Mouse (Mus musculus) adipocyte (in vitro differentiated cells): ENCODE data around the gene Sco1.
"Not testable (repeated sequence)": the region's sequence is repeated elsewhere in the genome, so short reads cannot be mapped to it uniquely, and the experiment has no call there.

Experiments
- DNase-seq: peaks from one replicate; pipeline ENCODE4 v3.0.0-alpha.2; 2016; ENCODE audit warnings: low spot score

Gene Sco1

DNA sequence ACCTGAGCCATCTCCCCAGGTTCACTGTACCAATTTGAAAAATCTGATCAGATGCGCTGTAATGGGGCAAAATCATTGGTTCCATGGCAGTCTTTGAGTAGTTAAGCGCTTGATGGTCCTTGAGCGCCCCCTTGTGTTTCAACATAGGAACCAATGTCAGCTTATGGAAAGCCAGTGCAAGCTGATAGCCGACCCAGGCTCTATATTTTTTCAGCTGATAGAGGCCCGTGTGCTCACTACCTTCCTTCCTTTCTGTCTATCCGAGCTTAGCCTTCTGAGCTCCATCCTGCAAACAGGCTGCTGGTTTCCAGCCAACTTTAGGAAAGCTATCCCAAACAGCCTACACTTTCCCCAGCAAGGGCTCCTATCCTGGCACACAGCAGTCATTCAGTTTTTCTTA lies 33.0 kb downstream of the Sco1 start:
- DNase-seq: peak; percentile 89

DNA sequence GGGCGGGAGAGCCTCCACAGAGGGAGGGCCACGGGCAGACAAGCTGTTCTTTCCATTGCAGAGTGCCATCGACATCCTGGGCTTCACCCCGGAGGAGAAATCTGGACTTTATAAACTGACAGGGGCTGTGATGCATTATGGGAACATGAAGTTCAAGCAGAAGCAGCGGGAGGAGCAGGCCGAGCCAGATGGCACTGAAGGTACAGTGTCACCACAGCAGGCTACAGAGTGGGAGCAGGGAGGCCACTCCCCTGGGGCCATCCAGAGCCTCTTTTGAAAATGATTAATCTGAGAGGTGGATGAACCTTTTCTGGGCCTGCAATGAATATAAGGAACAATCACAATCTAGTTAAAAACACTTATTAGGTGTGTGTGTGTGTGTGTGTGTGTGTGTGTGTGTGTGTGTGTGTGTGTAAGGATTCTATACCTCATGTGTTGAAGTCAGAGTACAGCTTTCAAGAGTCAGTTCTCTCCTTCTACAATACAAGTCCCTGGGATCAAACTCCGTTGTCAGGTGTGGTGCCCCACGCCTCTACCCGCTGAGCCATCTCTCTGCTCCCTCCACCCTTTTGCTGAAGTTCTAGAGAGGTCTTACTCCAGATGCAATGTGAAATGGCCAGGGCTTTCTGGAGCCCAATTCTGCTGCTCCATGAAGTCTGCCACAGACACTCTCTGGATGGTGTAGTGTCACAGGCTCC lies 34.1 kb downstream of the Sco1 start:
- no peak for DNase-seq

GRCm38 (mm10) chr11:67087225-67087624 lies 34.8 kb downstream of the Sco1 start:
- no peak for DNase-seq

DNA sequence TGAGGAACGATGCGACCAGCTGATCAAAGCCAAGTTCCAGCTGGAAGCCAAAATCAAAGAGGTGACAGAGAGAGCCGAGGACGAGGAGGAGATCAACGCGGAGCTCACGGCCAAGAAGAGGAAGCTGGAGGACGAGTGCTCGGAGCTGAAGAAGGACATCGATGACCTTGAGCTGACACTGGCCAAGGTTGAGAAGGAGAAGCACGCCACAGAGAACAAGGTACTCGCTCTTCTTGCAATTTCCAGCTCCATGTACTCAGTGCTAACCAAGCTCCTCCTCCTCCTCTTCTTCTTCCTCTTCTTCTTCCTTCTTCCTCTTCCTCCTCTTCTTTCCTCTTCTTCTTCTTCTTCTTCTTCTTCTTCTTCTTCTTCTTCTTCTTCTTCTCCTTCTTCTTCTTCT lies 39.9 kb downstream of the Sco1 start:
- not testable (repeated sequence) for DNase-seq

GRCm38 (mm10) chr11:67093201-67093600 lies 40.7 kb downstream of the Sco1 start:
- no peak for DNase-seq

DNA sequence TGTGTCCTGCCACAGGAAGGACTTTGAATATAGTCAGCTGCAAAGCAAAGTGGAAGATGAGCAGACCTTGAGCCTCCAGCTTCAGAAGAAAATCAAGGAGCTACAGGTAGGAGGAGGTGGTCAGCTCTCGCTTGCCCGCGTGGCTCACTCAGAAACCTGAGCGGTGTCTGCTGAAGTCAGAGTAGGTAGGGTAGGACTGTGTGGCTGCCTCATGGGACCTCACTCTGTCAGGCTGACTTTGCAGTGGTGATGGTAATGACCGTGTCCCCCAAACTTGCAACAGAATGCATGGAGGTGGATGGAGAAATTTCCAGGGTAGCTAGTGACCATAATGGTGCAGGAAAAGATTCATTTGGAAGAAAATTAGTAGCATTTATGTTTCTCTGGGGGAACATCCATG lies 41.2 kb downstream of the Sco1 start:
- no peak for DNase-seq

DNA sequence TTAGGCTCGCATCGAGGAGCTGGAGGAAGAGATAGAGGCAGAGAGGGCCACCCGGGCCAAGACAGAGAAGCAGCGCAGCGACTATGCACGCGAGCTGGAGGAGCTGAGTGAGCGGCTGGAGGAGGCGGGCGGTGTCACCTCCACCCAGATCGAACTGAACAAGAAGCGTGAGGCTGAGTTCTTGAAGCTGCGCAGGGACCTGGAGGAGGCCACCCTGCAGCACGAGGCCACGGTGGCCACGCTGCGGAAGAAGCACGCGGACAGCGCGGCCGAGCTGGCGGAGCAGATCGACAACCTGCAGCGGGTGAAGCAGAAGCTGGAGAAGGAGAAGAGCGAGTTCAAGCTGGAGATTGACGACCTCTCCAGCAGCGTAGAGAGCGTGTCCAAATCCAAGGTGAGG lies 42.0 kb downstream of the Sco1 start:
- DNase-seq: no peak

DNA sequence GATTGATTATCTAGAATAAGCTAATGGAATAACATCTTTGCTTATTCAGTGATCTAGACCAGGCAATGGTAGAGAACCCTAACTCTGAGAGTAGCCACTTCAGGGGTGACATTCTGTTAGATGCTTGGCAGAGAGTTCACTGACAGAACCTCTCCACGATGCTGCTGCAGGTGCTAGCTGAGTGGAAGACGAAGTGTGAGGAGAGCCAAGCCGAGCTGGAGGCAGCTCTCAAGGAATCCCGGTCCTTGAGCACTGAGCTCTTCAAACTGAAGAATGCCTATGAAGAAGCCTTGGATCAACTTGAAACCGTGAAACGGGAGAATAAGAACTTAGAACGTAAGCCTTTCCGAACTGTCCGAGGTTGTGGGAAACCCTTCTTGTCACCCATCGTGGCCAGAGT lies 45.2 kb downstream of the Sco1 start:
- DNase-seq: no peak

DNA sequence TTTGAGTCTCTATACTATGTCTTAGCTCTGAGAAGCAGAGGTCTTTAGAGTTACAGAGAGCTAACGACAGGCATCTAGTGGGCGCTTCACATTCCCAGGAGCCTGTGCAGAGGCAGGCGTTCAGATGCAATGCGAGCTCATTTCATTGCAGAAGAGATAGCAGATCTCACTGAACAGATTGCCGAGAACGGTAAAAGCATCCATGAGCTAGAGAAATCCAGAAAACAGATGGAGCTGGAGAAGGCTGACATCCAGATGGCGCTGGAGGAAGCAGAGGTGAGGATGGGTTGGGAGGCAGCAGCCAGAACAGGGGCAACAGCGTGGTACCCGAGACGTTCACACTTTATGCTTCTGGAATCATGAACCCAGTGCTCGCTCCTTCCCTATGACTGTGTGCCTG lies 46.0 kb downstream of the Sco1 start:
- DNase-seq: no peak

- DNase-seq: no peak
These were observed 46.8 kb downstream of the Sco1 start for GRCm38 (mm10) chr11:67099241-67099640.

DNA sequence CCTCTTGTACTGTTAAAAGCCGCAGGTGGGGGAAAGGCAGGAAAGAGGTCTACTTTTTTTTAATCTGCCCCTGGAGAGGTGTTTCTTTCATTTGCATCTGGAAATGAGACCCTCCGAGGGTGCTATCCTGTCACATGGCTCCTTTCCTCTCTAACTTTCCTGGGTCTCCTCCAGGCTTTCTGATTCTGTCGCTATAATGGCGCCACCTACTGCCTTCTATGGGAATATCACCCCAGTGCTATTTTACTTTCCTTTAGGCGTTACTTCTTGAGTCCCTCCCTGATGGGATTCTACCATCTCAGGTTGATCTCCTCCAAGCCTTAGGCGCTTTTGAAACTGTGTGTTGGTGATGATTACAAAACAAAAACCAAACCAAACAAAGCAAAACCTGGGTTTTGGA lies 47.7 kb downstream of the Sco1 start:
- peak; percentile 21 for DNase-seq

- peak; percentile 31 for DNase-seq
These were observed 49.2 kb downstream of the Sco1 start for GRCm38 (mm10) chr11:67101713-67102112.

DNA sequence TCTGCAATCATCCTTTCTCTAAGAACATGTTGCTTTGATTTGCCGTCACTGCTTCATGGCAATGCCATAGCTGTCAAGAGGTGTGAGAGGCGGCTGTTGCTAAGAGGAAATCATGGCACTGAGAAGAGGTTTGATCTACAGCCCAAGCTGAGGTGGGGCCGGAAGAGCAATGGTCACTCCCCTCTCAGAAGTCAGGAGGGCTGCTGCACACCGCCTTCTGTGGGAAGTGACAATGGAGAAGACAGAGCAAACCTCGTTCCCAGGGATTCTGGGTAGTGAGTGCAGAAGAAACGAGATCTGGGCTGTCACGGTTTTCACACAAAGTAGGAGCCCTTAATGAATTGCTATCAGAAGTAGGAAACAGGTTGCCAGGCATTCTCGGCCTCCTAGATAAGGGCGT lies 50.8 kb downstream of the Sco1 start:
- DNase-seq: no peak

DNA sequence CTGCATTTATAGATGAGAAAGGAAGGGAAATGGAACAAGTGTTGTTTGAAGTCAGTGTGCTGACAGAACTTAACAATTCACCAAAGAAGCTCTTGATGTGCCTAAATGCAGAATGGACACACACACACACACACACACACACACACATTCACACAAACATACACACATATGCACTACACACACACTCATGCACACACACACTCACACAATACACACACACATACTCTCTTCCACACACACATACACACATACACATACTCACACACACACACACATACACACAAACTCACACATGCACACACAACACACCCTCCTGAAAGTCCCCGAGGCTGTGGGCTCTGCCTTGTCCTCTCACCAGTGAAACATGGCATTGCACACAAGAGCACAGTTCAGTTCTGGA lies 51.8 kb downstream of the Sco1 start:
- no peak for DNase-seq

- no peak for DNase-seq
These were observed 52.2 kb downstream of the Sco1 start for GRCm38 (mm10) chr11:67104714-67105113.

GRCm38 (mm10) chr11:67105689-67106088 lies 53.2 kb downstream of the Sco1 start:
- DNase-seq: no peak

DNA sequence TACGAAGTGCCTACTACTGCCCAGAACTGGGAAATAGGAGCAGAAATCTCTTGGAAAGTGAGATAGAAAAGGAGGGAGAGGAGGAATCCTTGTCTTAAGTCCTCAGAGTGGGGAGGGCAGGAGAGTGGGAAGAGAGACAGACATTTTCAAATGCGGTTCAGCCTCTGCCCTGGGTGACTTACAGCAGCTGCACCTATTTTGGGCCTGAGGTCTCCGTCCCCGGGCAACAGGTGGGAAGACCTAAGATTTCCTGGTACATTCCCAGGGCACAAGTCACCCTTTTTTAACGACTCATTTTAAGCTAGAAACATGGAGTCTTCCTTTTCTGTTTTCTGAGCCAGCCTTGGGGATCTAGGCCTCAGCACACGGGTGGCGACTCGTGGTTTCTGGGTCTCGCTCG lies 54.5 kb downstream of the Sco1 start:
- DNase-seq: no peak

DNA sequence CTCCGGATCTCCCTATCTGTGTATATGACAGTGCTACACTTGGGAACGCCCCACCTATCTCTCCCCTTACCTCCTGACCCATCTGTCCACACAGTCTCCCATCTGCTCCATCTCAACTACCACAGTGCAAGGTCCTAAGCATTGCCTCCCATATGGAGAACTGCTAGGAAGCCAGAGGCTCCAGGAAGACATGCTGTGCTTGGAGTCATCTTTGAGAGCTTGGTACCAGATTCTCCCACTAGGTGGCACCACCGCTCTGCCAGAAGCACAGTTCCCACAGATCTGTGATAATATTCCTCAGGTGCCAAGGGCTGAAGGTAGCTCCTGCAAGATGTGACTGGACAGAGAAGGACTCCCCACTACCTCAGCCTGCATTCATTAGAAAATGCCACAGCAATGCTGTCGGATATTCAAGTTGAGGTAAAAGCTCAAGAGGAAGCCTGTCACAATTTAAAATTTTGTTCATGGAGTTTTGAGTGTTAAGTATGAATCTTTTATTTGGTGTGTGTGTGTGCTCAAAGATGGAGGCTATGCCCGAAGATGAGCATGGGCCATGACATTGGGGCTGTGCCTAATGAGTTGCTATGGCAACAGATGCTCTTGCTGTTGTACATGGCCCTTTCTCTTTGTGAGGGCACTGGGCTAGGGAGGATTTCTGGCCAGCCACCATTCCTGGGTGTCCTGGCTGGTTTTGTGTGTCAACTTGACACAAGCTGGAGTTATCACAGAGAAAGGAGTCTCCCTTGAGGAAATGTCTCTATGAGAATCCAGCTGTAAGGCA lies 57.9 kb downstream of the Sco1 start:
- DNase-seq: peak; percentile 70

GRCm38 (mm10) chr11:67112019-67112850 lies 59.8 kb downstream of the Sco1 start:
- peak; percentile 71 for DNase-seq

GRCm38 (mm10) chr11:67112851-67113202 lies 60.4 kb downstream of the Sco1 start:
- peak; percentile 72 for DNase-seq

- DNase-seq: no peak
These were observed 60.9 kb downstream of the Sco1 start for GRCm38 (mm10) chr11:67113381-67113780.

GRCm38 (mm10) chr11:67114261-67114660 lies 61.8 kb downstream of the Sco1 start:
- no peak for DNase-seq

GRCm38 (mm10) chr11:67114901-67115300 lies 62.4 kb downstream of the Sco1 start:
- DNase-seq: no peak
